Mouse (Mus musculus): Measurements from ENCODE around the gene Dscaml1. TPM values are rescaled to one million over a fixed set of nuclear protein-coding genes. Genes with fewer than 3 reads are reported as not detected.

Gene Dscaml1
- total and polyA plus RNA-seq, 3 experiments = not detected

- Histone ChIP-seq H3K4me1 (ENCODE audit: control insufficient read depth in 1 of 2, insufficient read depth in 2 of 2, low read length in 2 of 2) (peaks cover 3 to 9% of the 10 kb centered on the region in 2 experiments; a peak in 3 of 4 replicates), H3K9me3 (replicated peaks; ENCODE audit: insufficient read depth, low read length) (no peaks in the 10 kb centered on the region), H3K27me3 (ENCODE audit: control insufficient read depth in 1 of 2, insufficient read depth in 2 of 2, low read length in 2 of 2) (peaks cover 0 to 2% of the 10 kb centered on the region in 2 experiments; a peak in 2 of 4 replicates), H3K79me2 (ENCODE audit: control insufficient read depth, insufficient read depth, low read length, poor library complexity) (no peaks in the 10 kb centered on the region), H3K9ac (ENCODE audit: control insufficient read depth, low read depth, low read length, poor library complexity, severe bottlenecking) (no peak overlapping the region), H3K27ac (ENCODE audit: control insufficient read depth, low read depth, low read length) (no peak overlapping the region), H3K36me3 (ENCODE audit: control insufficient read depth in 1 of 2, insufficient read depth in 2 of 2, low read length in 2 of 2) (no peaks in the 10 kb centered on the region; a peak in 1 of 4 replicates), H3K4me3 (ENCODE audit: control insufficient read depth in 1 of 2, insufficient read depth in 1 of 2, low read depth in 2 of 2, low read length in 2 of 2) (no peak overlapping the region)
- no peak for TF ChIP-seq CHD1 (IDR thresholded peaks at IDR 0.05; ENCODE audit: low read depth, low read length)
- no peak for TF ChIP-seq POLR2AphosphoS2 (IDR thresholded peaks at IDR 0.05; ENCODE audit: low read length)
- no peak for TF ChIP-seq KAT2A (conservative IDR thresholded peaks at IDR 0.05; ENCODE audit: low read depth, low read length)
- TF ChIP-seq MAFK (IDR thresholded peaks at IDR 0.05; ENCODE audit: borderline replicate concordance, low read depth, low read length) = no peak
- TF ChIP-seq ZC3H11A (IDR thresholded peaks at IDR 0.05; ENCODE audit: low read depth, low read length) = no peak
- TF ChIP-seq USF2 (IDR thresholded peaks at IDR 0.05; ENCODE audit: borderline replicate concordance in 1 of 2, insufficient read depth in 1 of 2, low read depth in 1 of 2, low read length in 2 of 2) = no peak
- no peak for TF ChIP-seq E2F4 (IDR thresholded peaks at IDR 0.05; ENCODE audit: borderline replicate concordance, low read depth, low read length)
- no peak for TF ChIP-seq HCFC1 (IDR thresholded peaks at IDR 0.05; ENCODE audit: low read depth, low read length)
- TF ChIP-seq TCF12 (IDR thresholded peaks at IDR 0.05; ENCODE audit: low read depth, low read length) = no peak
- no peak for TF ChIP-seq TBP (IDR thresholded peaks at IDR 0.05; ENCODE audit: low read depth, low read length)
- TF ChIP-seq MAZ (IDR thresholded peaks at IDR 0.05; ENCODE audit: low read depth, low read length) = no peak
- no peak for TF ChIP-seq SIN3A (IDR thresholded peaks at IDR 0.05; ENCODE audit: low read length)
- no peak for DNase-seq (ENCODE audit: low read depth, low spot score)
Measured at GRCm38 (mm10) chr9:45501295-45501927, 75.0 kb downstream of the Dscaml1 start.

- Histone ChIP-seq H3K4me3 (ENCODE audit: control insufficient read depth in 1 of 2, insufficient read depth in 1 of 2, low read depth in 2 of 2, low read length in 2 of 2) (no peak overlapping the region), H3K9me3 (replicated peaks; ENCODE audit: insufficient read depth, low read length) (no peaks in the 10 kb centered on the region), H3K27me3 (ENCODE audit: control insufficient read depth in 1 of 2, insufficient read depth in 2 of 2, low read length in 2 of 2) (peaks cover 0 to 2% of the 10 kb centered on the region in 2 experiments; a peak in 2 of 4 replicates), H3K4me1 (ENCODE audit: control insufficient read depth in 1 of 2, insufficient read depth in 2 of 2, low read length in 2 of 2) (peaks cover 3 to 10% of the 10 kb centered on the region in 2 experiments; a peak in 3 of 4 replicates), H3K79me2 (ENCODE audit: control insufficient read depth, insufficient read depth, low read length, poor library complexity) (no peaks in the 10 kb centered on the region), H3K36me3 (ENCODE audit: control insufficient read depth in 1 of 2, insufficient read depth in 2 of 2, low read length in 2 of 2) (no peaks in the 10 kb centered on the region; a peak in 1 of 4 replicates), H3K27ac (ENCODE audit: control insufficient read depth, low read depth, low read length) (no peak overlapping the region), H3K9ac (ENCODE audit: control insufficient read depth, low read depth, low read length, poor library complexity, severe bottlenecking) (no peak overlapping the region)
- no peak for TF ChIP-seq USF1 (IDR thresholded peaks at IDR 0.05; ENCODE audit: low read depth, low read length)
- TF ChIP-seq TAL1 (IDR thresholded peaks at IDR 0.05; ENCODE audit: low read length) = no peak
- TF ChIP-seq RAD21 (IDR thresholded peaks at IDR 0.05; ENCODE audit: low read depth, low read length) = no peak
- TF ChIP-seq MYB (IDR thresholded peaks at IDR 0.05; ENCODE audit: low read depth, low read length) = no peak
- no peak for TF ChIP-seq RCOR1 (IDR thresholded peaks at IDR 0.05; ENCODE audit: low read depth, low read length)
- no peak for TF ChIP-seq EP300 (IDR thresholded peaks at IDR 0.05; ENCODE audit: low read depth in 1 of 2, low read length in 2 of 2)
- no peak for TF ChIP-seq ELF1 (IDR thresholded peaks at IDR 0.05; ENCODE audit: low read depth, low read length)
- TF ChIP-seq ZKSCAN1 (IDR thresholded peaks at IDR 0.05; ENCODE audit: low read depth, low read length) = no peak
- no peak for TF ChIP-seq GABPA (IDR thresholded peaks at IDR 0.05; ENCODE audit: low read depth, low read length)
- TF ChIP-seq MXI1 (IDR thresholded peaks at IDR 0.05; ENCODE audit: low read depth, low read length) = no peak
- TF ChIP-seq KAT2A (conservative IDR thresholded peaks at IDR 0.05; ENCODE audit: low read depth, low read length) = no peak
- no peak for TF ChIP-seq HCFC1 (IDR thresholded peaks at IDR 0.05; ENCODE audit: low read depth, low read length)
- no peak for TF ChIP-seq SMC3 (IDR thresholded peaks at IDR 0.05; ENCODE audit: low read depth, low read length)
- no peak for TF ChIP-seq TCF12 (IDR thresholded peaks at IDR 0.05; ENCODE audit: low read depth, low read length)
- no peak for DNase-seq (ENCODE audit: low read depth, low spot score)
Measured at GRCm38 (mm10) chr9:45501963-45502641, 75.7 kb downstream of the Dscaml1 start.
